Mouse (Mus musculus) kidney, adult 2 months (tissue): ENCODE measurements around the gene Fam19a2. TPM values are rescaled to one million over a fixed set of nuclear protein-coding genes. Genes with fewer than 3 reads are reported as not detected.

Experiments used
- DNase-seq: peaks from one replicate; pipeline ENCODE4 v3.0.0; 2021
- H3K27ac ChIP-seq: fragments of 200-500 bp; 2 replicates; pipeline ENCODE4 v1.5.1; 2012; ENCODE audit warnings: low read depth, low read length, control low read depth, inconsistent platforms; ENCODE audit not compliant: insufficient read depth
- H3K27me3 ChIP-seq: fragments of 200-500 bp; replicated peaks from 2 replicates; pipeline ENCODE4 v1.6.1; 2012; ENCODE audit warnings: mild to moderate bottlenecking, moderate library complexity, low read length, inconsistent platforms; ENCODE audit not compliant: control insufficient read depth, insufficient read depth
- H3K36me3 ChIP-seq: fragments of 200-500 bp; 2 replicates; pipeline ENCODE4 v1.6.1; 2012; ENCODE audit warnings: mild to moderate bottlenecking, moderate library complexity, low read length, inconsistent platforms; ENCODE audit not compliant: control insufficient read depth, insufficient read depth
- H3K4me1 ChIP-seq: fragments of 200-500 bp; 2 replicates; pipeline ENCODE4 v1.6.1; 2011; ENCODE audit warnings: low read length; ENCODE audit not compliant: control insufficient read depth, insufficient read depth
- H3K4me3 ChIP-seq: fragments of 200-500 bp; 2 replicates; pipeline ENCODE4 v1.5.1; 2011; ENCODE audit warnings: mild to moderate bottlenecking, low read depth, low read length, control low read depth; ENCODE audit not compliant: insufficient read depth
- CTCF ChIP-seq: fragments of 200-500 bp; conservative IDR thresholded peaks from 2 replicates; pipeline ENCODE4 v1.5.1; 2011; ENCODE audit warnings: low read depth, mild to moderate bottlenecking, control low read depth, low read length, moderate library complexity, mixed read lengths; ENCODE audit not compliant: insufficient read depth, insufficient read length
- POLR2A ChIP-seq: fragments of 200-500 bp; IDR thresholded peaks from one replicate; pipeline ENCODE4 v1.6.1; 2011; ENCODE audit warnings: low read depth, low read length, control low read depth
- WGBS: fragments of 180-500 bp; shearing (Covaris S2); methylation state at CpG from one replicate; pipeline ENCODE4 v1.1.7; 2018; 5-methylcytosine and 5-hydroxymethylcytosine counted together
- polyA plus RNA-seq: library from polyadenylated mRNA; depleted of rRNA; stranded (reverse); fragments of >200 nt; gene quantifications from 2 replicates; pipeline ENCODE4 v1.2.3, GENCODE M21; 2012

Gene Fam19a2
- polyA plus RNA-seq, 1 experiment = 0.06 TPM

DNA sequence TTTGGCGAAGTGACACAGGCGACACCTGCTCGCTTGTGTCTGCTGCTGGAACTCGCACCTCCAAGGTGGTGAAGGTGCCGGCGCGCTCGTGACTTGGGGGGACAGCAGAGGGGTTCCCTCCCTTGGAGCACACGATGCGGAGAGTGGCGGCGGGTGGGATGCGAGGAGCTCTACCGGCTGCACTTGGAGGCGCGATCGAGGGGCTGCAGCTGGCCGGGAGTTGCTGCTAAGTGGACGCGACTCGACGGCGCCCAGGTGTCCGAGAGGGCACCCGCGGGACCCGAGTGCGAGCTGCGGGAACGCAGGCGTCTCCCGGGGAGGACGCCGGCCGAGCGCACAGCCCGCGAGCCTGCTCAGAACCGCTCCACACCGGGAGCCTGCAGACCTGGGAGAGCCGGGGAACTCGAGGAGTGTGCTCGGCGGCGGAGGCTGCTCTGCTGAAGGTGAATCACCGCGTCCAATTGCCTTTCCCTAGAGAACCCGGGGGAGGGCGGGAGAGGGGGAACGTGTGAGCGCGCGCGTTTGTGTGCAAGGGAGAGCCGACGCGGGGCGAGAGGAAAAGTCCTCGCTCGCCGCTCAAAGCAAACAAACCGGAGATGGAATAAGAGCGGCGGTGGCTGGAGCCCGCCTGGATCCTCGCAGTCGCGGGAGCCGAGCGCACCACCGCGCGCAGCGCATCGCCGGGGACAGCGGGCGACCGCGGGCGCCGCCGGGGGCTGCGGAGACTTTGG lies 830 bp downstream of the Fam19a2 start:
- H3K4me3 ChIP-seq = peak overlapping the region; percentile 33
- DNase-seq = peak; percentile 11
- H3K27me3 ChIP-seq = peaks cover 14% of the 10 kb centered on the region
- TF ChIP-seq POLR2A (no peak), CTCF (no peak)
- H3K36me3 ChIP-seq = no peaks in the 10 kb centered on the region
- H3K4me1 ChIP-seq = peaks cover 3% of the 10 kb centered on the region; the same call in 1 of the 2 replicates
- H3K27ac ChIP-seq = no peak overlapping the region
- under 1% methylated on average over 84 of the region's 84 CpGs for WGBS

DNA sequence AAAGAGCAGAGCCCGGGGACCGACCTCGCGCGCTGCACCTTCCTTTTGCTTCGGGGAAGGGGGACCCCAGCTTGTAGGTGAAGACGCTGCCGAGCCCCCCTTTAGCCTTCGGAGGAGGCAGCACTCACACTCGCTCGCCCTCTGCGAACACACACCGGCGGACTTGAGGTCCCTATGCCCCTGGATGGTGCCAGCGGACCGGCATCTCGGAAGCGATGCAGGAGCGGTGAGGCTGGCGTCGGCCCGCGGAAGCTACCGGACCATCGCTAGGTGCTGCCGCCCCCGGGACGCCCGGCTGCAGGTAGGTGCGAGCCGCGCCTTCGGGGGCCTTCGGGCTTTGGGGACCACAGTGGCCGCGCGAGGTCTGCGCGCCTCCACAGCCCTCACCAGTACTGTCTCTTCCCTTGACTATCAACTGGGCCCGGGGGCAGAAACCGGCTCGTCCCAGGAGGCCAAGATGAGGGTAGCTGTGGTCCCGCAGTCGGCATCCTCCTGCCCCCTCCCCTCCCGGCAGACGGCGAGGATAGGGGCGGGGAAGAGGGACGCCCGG lies 1.5 kb downstream of the Fam19a2 start:
- peak overlapping the region; percentile 33 for H3K4me3 ChIP-seq
- H3K27me3 ChIP-seq = peaks cover 14% of the 10 kb centered on the region
- DNase-seq = no peak
- peaks cover 3% of the 10 kb centered on the region; the same call in 1 of the 2 replicates for H3K4me1 ChIP-seq
- H3K27ac ChIP-seq = no peak overlapping the region
- no peaks in the 10 kb centered on the region for H3K36me3 ChIP-seq
- TF ChIP-seq CTCF (no peak), POLR2A (no peak)
- WGBS = 2% methylated on average over 50 of the region's 50 CpGs

DNA sequence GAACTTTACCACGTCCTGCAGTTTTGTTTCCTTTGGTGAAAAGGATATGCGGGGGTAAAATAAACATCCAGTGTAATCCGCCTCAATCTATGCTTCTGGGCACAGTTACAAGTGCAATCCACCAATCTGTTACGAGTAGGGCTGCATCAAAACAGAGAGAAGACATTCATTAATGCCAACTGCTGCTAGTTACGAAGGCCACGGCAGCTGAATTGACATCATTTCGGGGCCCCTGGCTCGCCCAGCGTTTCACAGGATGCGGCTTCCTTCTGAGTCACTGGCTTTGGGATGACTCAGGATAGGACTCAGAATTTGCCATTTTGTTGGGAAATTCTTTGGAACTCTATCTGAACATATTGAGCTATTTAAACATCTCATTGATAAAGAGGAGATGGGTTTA lies 4.8 kb downstream of the Fam19a2 start:
- WGBS = 68% methylated on average over 10 of the region's 10 CpGs
- DNase-seq = no peak
- Histone ChIP-seq H3K27ac (no peak overlapping the region), H3K4me1 (peaks cover 3% of the 10 kb centered on the region; the same call in 1 of the 2 replicates), H3K27me3 (peaks cover 14% of the 10 kb centered on the region), H3K36me3 (no peaks in the 10 kb centered on the region), H3K4me3 (no peak overlapping the region)
- TF ChIP-seq CTCF (no peak), POLR2A (no peak)

DNA sequence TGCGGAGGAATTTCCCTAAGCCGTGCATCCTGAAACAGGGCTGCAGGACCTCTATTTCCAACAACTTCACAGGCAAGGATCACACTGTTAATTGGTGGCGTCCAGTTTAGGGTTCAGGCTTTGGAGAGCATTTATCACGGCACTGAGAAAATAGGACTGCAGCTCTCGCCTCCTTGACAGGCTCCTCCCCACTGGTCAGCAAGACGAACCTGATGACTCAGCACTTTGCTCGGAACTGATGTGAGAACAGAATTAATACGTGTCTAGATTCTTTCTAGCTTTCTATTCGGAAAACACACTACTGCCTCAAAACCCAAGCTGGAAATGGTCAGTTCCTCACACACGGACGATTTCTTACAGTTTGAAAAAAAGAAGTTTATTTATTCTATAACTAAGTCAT lies 10.8 kb downstream of the Fam19a2 start:
- no peak for TF ChIP-seq CTCF
- TF ChIP-seq POLR2A = no peak
- H3K4me1 ChIP-seq = no peaks in the 10 kb centered on the region
- H3K4me3 ChIP-seq = no peak overlapping the region
- no peak overlapping the region for H3K27ac ChIP-seq
- no peaks in the 10 kb centered on the region for H3K36me3 ChIP-seq
- no peak for DNase-seq
- no peaks in the 10 kb centered on the region for H3K27me3 ChIP-seq
- WGBS = 30% methylated on average over 11 of the region's 11 CpGs

DNA sequence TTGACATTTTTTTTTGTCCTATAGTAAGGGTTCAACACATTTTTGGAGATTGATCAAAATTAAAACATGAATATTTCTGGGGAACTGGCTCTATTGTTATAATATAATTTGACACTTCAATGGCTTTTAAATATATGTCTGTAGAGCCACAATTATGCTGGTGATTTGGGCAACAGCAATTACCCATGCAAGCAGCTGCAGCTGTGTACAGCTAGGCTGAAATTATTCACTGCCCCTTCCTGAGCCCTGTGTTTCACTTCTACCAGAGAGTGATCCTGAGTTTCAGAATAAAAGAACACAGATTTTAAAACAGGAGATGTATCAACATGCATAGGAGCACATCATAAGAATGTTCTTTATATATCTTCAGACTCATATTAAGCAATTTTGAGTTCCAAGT lies 43.5 kb downstream of the Fam19a2 start:
- TF ChIP-seq POLR2A (no peak), CTCF (no peak)
- H3K27me3 ChIP-seq = no peaks in the 10 kb centered on the region
- no peaks in the 10 kb centered on the region for H3K4me1 ChIP-seq
- no peak for DNase-seq
- no peak overlapping the region for H3K27ac ChIP-seq
- no peaks in the 10 kb centered on the region for H3K36me3 ChIP-seq
- no peak overlapping the region for H3K4me3 ChIP-seq

DNA sequence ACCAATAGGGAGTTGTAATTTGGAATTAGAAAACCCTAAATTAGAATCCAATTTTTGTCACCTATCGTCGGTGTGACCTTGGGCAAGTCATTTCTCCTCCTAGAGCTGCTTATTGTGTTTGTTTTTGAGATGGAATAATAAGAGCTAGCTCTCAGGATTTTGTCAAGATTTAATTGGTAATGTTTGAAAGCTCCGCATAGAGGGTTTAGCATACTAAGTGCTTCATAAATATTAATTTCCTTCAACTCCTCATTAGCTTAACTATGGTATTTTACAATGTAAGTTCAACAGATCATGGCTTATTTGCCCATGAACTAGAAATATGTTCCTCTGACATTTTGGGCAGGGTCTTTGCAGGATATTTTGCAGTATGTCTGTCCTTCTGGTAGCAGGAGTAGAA lies 62.5 kb downstream of the Fam19a2 start:
- no peak for DNase-seq
- 84% methylated on average over 3 of the region's 3 CpGs for WGBS
- no peaks in the 10 kb centered on the region for H3K4me1 ChIP-seq

DNA sequence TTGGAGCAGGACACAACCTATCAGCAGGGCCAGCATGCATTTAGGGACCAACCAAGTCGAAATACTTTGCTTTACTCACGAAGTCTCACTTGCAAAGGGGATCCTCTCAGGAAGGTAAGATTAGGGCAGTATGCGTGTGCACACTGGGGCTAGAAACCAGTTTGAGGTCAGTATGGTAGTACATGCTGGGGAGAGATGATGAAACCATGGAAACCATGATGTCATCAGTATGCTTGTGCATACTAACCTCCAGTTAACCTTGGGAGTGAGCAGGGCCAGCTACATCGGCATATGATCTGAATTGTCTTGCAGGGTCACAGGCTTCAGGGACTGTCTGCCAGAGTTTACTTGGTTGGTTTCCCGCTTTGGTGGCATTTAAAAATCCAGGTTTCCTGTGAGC lies 77.5 kb downstream of the Fam19a2 start:
- no peak for DNase-seq
- Histone ChIP-seq H3K4me3 (no peak overlapping the region), H3K4me1 (no peaks in the 10 kb centered on the region), H3K27ac (no peak overlapping the region), H3K27me3 (no peaks in the 10 kb centered on the region), H3K36me3 (no peaks in the 10 kb centered on the region)
- TF ChIP-seq CTCF (no peak), POLR2A (no peak)
- 65% methylated on average over 5 of the region's 5 CpGs for whole genome bisulfite sequencing

More for the DNA sequence above, 62.5 kb downstream of the Fam19a2 start:
- TF ChIP-seq CTCF (no peak), POLR2A (no peak)
- Histone ChIP-seq H3K36me3 (no peaks in the 10 kb centered on the region), H3K4me3 (no peak overlapping the region), H3K27ac (no peak overlapping the region), H3K27me3 (no peaks in the 10 kb centered on the region)
